Mouse (Mus musculus): ENCODE measurements at regions not wholly inside any gene's neighbourhood (a gene's known extent, or its start where the extent isn't known, plus 50 kb on each side); places are given as distances from the start of the nearest gene placed in this dataset.

- Histone ChIP-seq H3K27me3 (no peaks in the 10 kb centered on the region), H3K4me3 (no peak overlapping the region), H3K4me2 (no peak overlapping the region), H3K9me3 (no peaks in the 10 kb centered on the region), H3K9ac (no peak overlapping the region), H3K4me1 (no peaks in the 10 kb centered on the region), H3K36me3 (no peaks in the 10 kb centered on the region), H3K27ac (no peak overlapping the region)
- no peak for ATAC-seq (ENCODE audit: insufficient number of reproducible peaks, low FRiP score, low TSS enrichment, low read depth)
Measured at GRCm38 (mm10) chr13:26594313-26594712, 175.7 kb downstream of the Hdgfl1 start.

GRCm38 (mm10) chr13:26593750-26594149 lies 176.2 kb downstream of the Hdgfl1 start:
- Histone ChIP-seq H3K36me3 (no peaks in the 10 kb centered on the region), H3K27me3 (no peaks in the 10 kb centered on the region), H3K9me3 (no peaks in the 10 kb centered on the region), H3K4me2 (no peak overlapping the region), H3K9ac (no peak overlapping the region), H3K27ac (no peak overlapping the region), H3K4me1 (no peaks in the 10 kb centered on the region), H3K4me3 (no peak overlapping the region)
- 87% methylated on average over 1 of the region's 1 CpGs for WGBS
- no peak for ATAC-seq (ENCODE audit: insufficient number of reproducible peaks, low FRiP score, low TSS enrichment, low read depth)

DNA sequence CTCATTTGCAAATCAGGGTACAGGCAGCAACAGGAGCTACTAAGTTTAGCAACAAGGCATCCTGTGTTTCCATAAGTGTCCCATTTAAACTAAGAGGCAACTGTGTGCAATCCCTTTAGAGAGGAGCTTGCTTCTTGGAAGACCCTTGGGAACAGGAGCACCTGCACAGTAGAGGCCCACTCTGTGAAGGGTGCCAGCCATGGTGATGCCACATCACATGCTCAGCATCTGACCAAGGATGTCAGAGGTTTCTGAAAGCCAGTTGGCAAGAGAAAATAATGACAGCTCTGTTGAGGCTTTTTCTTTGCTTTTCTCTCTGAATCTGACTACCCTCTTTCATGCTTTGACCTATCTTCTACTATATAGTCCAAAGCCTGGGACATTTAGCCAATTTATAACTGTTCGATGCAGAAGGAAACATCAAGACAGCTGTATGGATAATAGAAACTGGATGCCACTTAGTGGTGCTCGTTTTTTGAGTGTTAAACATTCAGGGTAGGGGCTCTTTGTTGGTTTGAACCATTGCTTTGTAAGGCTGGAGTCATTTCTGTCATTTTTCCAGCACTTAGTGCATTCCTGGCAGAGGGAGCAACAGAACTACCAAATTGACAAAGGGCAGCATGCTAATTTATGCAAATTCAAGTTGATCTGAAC lies 193.9 kb downstream of the Hdgfl1 start:
- no peak overlapping the region for H3K4me3 ChIP-seq
- 59% methylated on average over 2 of the region's 2 CpGs for WGBS
- H3K27me3 ChIP-seq: no peaks in the 10 kb centered on the region
- H3K9me3 ChIP-seq: no peaks in the 10 kb centered on the region
- no peak overlapping the region for H3K27ac ChIP-seq
- no peak for ATAC-seq (ENCODE audit: insufficient number of reproducible peaks, low FRiP score, low TSS enrichment, low read depth)
- no peak overlapping the region for H3K9ac ChIP-seq
- H3K36me3 ChIP-seq: no peaks in the 10 kb centered on the region
- H3K4me1 ChIP-seq: no peaks in the 10 kb centered on the region
- no peak overlapping the region for H3K4me2 ChIP-seq

DNA sequence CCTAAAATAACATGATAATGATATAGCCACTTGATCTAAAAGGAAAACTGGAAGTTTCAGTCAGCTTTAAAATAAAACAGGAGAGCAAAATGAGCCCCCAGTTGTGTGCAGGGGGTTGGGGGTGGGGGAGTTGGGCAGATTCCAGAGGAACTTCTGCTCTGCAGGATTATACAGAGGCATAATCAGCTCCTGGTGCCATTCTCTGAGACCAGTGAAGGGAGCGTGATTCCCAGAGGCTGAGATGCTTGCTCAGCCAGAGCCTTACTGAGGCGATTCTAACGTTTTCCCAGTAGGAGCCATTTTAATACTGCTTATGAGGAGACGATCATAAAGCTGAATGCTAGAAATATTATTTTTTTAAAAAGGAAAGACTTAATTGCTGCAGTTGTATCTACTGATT lies 200.5 kb downstream of the Hdgfl1 start:
- H3K4me2 ChIP-seq: no peak overlapping the region
- no peaks in the 10 kb centered on the region for H3K27me3 ChIP-seq
- H3K4me1 ChIP-seq: 0 out of 2 replicates have a peak, but pooled peaks cover 3% of the 10 kb centered on the region
- 24% methylated on average over 4 of the region's 4 CpGs for WGBS
- H3K9ac ChIP-seq: no peak overlapping the region
- no peaks in the 10 kb centered on the region for H3K36me3 ChIP-seq
- H3K27ac ChIP-seq: no peak overlapping the region
- no peak for ATAC-seq (ENCODE audit: insufficient number of reproducible peaks, low FRiP score, low TSS enrichment, low read depth)
- H3K9me3 ChIP-seq: no peaks in the 10 kb centered on the region
- H3K4me3 ChIP-seq: no peak overlapping the region

DNA sequence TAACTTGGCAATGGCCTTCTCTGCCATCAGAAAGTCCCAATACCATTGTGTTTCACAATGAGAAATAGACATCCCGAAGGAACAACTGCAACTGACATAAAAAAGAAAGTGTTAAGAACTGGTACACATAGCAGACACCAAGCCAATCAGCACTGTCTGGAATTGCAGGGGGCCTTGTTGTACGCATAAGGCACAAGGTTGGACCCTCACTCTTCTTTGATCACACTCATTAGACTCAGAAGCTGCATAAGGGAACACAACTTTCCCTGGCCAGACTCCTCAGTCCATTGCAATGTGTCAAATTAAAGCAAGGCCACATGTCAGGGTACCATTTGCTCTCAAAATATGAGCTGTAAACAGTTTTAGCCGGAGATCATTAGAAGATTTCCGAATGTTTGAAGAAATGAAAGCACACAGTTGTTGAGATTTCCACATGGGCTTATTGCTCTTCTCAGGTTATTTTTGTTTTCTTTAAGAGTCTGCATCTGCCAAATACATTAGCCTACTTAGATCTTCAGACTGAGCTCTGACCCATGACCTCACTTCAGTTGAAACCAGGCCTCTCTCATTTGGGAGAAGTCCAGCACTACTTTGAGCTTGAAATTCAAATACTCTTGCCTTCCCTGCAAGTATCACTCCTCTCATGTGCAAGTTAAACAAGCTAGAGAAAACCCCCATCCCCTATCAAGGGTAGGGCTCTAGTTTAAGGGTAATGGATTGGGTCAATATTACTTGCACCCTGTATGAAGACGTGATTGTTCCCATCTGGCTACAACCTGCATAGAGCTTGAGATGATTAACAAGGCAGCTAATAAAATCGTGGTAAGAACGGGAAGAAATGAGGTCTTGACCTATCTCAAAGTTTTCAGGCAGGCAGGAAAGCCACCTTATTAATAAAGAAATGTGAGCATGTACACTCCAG lies 204.8 kb downstream of the Hdgfl1 start:
- no peak overlapping the region for H3K4me3 ChIP-seq
- WGBS: 36% methylated on average over 7 of the region's 7 CpGs
- 0 out of 2 replicates have a peak, but pooled peaks cover 3% of the 10 kb centered on the region for H3K4me1 ChIP-seq
- no peak overlapping the region for H3K27ac ChIP-seq
- H3K4me2 ChIP-seq: no peak overlapping the region
- no peak for ATAC-seq (ENCODE audit: insufficient number of reproducible peaks, low FRiP score, low TSS enrichment, low read depth)
- H3K9me3 ChIP-seq: no peaks in the 10 kb centered on the region
- H3K27me3 ChIP-seq: no peaks in the 10 kb centered on the region
- H3K9ac ChIP-seq: no peak overlapping the region
- H3K36me3 ChIP-seq: no peaks in the 10 kb centered on the region

DNA sequence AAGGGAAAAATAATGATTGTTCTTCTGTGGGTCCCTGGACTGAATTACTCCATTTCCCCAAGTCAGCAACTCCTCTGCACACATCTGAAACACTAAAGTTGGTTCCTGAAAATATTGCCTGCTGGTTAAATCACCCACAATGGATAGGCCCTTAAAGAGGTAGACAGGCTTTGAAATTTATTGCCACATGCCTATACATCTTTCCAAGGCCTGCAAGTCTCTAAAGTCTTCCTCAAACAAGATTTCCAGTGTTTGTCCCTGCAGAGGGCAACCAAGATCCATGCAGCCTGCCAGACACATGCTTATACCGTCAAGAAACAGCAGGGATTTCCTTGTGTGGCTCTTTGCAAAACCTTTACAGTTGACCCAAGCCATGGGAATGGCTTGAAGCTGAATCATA lies 211.6 kb downstream of the Hdgfl1 start:
- Histone ChIP-seq H3K9ac (no peak overlapping the region), H3K36me3 (no peaks in the 10 kb centered on the region), H3K4me3 (no peak overlapping the region), H3K4me1 (no peaks in the 10 kb centered on the region), H3K9me3 (no peaks in the 10 kb centered on the region), H3K27me3 (no peaks in the 10 kb centered on the region), H3K4me2 (no peak overlapping the region), H3K27ac (no peak overlapping the region)
- 21% methylated on average over 1 of the region's 1 CpGs for WGBS
- no peak for ATAC-seq (ENCODE audit: insufficient number of reproducible peaks, low FRiP score, low TSS enrichment, low read depth)

DNA sequence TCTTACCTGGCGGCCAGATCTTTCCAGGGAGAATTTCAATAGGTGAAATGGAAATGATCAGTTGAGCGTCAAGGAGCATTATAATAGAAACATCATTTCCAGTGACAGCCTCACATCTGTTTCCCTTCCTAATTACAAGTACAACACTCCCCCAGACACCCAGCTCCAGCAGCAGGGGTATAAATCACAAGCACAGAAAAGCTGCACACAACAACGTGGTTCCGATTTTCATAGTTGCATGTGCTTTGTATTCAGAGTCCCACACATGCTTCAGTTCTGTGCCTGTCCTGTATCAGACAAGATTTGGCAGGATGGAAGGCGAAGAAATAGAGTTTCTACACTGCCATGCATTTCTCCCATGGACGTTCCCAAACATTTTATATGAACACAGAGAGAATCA lies 215.7 kb downstream of the Hdgfl1 start:
- no peaks in the 10 kb centered on the region for H3K9me3 ChIP-seq
- no peaks in the 10 kb centered on the region for H3K4me1 ChIP-seq
- H3K4me3 ChIP-seq: no peak overlapping the region
- 42% methylated on average over 6 of the region's 6 CpGs for WGBS
- H3K27ac ChIP-seq: no peak overlapping the region
- no peaks in the 10 kb centered on the region for H3K36me3 ChIP-seq
- H3K27me3 ChIP-seq: no peaks in the 10 kb centered on the region
- H3K9ac ChIP-seq: no peak overlapping the region
- H3K4me2 ChIP-seq: no peak overlapping the region
- no peak for ATAC-seq (ENCODE audit: insufficient number of reproducible peaks, low FRiP score, low TSS enrichment, low read depth)

- no peak for ATAC-seq (ENCODE audit: insufficient number of reproducible peaks, low FRiP score, low TSS enrichment, low read depth)
- WGBS: 33% methylated on average over 3 of the region's 3 CpGs
- no peak overlapping the region for H3K4me3 ChIP-seq
- no peaks in the 10 kb centered on the region for H3K4me1 ChIP-seq
- no peaks in the 10 kb centered on the region for H3K36me3 ChIP-seq
- H3K27me3 ChIP-seq: no peaks in the 10 kb centered on the region
- no peak overlapping the region for H3K4me2 ChIP-seq
- no peak overlapping the region for H3K9ac ChIP-seq
- H3K27ac ChIP-seq: no peak overlapping the region
- no peaks in the 10 kb centered on the region for H3K9me3 ChIP-seq
Measured at GRCm38 (mm10) chr13:26552122-26552521, 217.8 kb downstream of the Hdgfl1 start.

GRCm38 (mm10) chr13:26538928-26539327 lies 231.0 kb downstream of the Hdgfl1 start:
- Histone ChIP-seq H3K27ac (no peak overlapping the region), H3K4me1 (no peaks in the 10 kb centered on the region), H3K9ac (no peak overlapping the region), H3K9me3 (no peaks in the 10 kb centered on the region), H3K4me2 (no peak overlapping the region), H3K36me3 (no peaks in the 10 kb centered on the region), H3K4me3 (no peak overlapping the region), H3K27me3 (no peaks in the 10 kb centered on the region)
- no peak for ATAC-seq (ENCODE audit: insufficient number of reproducible peaks, low FRiP score, low TSS enrichment, low read depth)
- 30% methylated on average over 1 of the region's 1 CpGs for WGBS

DNA sequence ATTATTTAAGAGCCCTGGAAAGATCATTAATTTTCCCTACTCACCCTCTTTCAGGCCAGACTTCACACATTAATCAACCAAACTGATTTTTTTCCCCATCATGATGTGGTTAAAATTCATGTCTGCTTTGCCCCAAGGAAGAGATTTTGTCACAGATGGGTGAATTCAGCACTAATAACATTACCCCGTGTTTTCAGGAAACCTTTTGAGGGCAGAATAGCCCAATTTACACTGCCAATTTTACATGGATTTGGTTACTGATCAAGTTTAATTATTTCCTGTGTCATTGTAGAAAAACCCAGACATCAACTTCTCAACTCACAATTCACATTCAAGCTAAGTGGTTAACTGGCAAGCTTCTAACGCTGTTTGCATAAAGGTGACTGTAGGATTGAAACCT lies 233.4 kb downstream of the Hdgfl1 start:
- no peak overlapping the region for H3K4me2 ChIP-seq
- no peaks in the 10 kb centered on the region for H3K36me3 ChIP-seq
- no peak overlapping the region for H3K9ac ChIP-seq
- no peaks in the 10 kb centered on the region for H3K9me3 ChIP-seq
- H3K4me3 ChIP-seq: no peak overlapping the region
- ATAC-seq (ENCODE audit: insufficient number of reproducible peaks, low FRiP score, low TSS enrichment, low read depth): no peak
- H3K4me1 ChIP-seq: no peaks in the 10 kb centered on the region
- no peaks in the 10 kb centered on the region for H3K27me3 ChIP-seq
- H3K27ac ChIP-seq: no peak overlapping the region
- 21% methylated on average over 2 of the region's 2 CpGs for WGBS

DNA sequence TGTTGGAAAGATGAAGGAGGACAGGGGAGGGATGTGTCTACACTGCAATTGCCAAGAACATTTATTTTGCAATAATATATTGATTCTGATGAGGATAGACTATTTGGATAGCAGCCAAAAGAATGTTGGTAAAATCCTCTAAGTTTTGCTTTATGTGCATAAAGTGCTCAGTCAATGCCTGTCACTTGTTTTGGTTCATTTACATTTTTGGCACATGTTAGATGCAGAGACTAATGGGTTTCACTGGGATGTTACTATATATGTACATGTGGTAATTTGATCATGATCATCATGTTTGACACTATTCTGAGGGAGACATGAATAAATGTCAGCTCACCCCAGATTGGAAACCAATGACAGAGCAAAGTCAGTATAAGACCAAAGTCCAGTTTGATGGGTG lies 237.2 kb downstream of the Hdgfl1 start:
- Histone ChIP-seq H3K27ac (no peak overlapping the region), H3K9ac (no peak overlapping the region), H3K36me3 (no peaks in the 10 kb centered on the region), H3K4me1 (no peaks in the 10 kb centered on the region), H3K4me2 (no peak overlapping the region), H3K4me3 (no peak overlapping the region), H3K9me3 (no peaks in the 10 kb centered on the region), H3K27me3 (no peaks in the 10 kb centered on the region)
- no peak for ATAC-seq (ENCODE audit: insufficient number of reproducible peaks, low FRiP score, low TSS enrichment, low read depth)

DNA sequence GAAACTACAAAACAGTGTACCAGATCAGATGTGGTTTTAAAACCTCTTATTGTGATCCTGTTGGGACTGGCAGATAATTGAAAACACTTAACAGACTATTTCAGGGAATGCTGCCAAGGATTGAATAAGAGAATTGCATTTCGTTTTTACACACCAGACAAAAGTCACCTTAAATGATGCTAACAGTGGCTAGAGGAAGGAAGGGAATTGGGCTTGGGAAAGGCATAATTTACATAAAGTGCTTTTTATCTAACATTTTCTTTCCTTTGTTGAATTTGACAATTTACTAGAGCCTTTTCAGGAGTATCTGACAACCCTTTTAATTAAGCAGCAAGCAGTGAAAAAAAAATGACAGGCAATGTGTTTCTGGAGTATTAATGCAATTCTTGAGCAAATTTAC lies 250.9 kb downstream of the Hdgfl1 start:
- H3K36me3 ChIP-seq: no peaks in the 10 kb centered on the region
- no peak overlapping the region for H3K4me2 ChIP-seq
- ATAC-seq (ENCODE audit: insufficient number of reproducible peaks, low FRiP score, low TSS enrichment, low read depth): no peak
- no peaks in the 10 kb centered on the region for H3K27me3 ChIP-seq
- no peaks in the 10 kb centered on the region for H3K9me3 ChIP-seq
- no peaks in the 10 kb centered on the region for H3K4me1 ChIP-seq
- H3K27ac ChIP-seq: no peak overlapping the region
- H3K9ac ChIP-seq: no peak overlapping the region
- 15% methylated on average over 1 of the region's 1 CpGs for WGBS
- H3K4me3 ChIP-seq: no peak overlapping the region

Data from limb, embryonic 15.5 days (tissue).